Mouse (Mus musculus) liver, embryonic 14.5 days (tissue): Measurements from ENCODE around the gene Rps7.

Source experiments
- CTCF ChIP-seq: IDR thresholded peaks from 2 replicates; pipeline ENCODE4 v1.5.1; 2016; ENCODE audit warnings: antibody characterized with exemption, low read depth, control low read depth
- EP300 ChIP-seq: IDR thresholded peaks from 2 replicates; pipeline ENCODE4 v1.6.1; 2016; ENCODE audit warnings: antibody characterized with exemption, low read depth

DNA sequence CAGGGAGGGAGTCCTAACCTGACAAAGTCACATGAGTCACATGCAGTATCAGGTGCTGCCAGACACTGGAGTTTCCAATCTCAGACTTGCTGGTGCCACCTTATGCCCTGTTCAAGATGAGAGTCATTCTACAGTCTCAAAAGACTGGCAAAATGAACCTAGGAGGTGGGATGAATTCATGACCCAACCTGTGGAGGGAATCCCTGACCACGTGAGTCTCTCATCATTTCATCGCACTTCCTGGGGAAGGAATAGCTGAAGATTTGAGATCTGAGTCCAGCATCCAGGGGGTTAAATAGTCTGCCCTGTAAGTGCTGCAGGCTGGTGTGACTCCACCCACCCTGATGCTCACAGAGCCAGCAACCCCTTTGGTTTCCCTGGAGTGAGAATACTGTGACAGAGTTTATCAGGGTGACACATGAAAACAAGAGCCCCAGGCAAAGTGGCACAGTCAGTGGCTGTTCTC lies 37.2 kb downstream of the Rps7 start:
- no peak for TF ChIP-seq CTCF
- TF ChIP-seq EP300: no peak
